Comparison of ENCODE assay signal across 8 mouse cellular contexts in the genomic region with DNA sequence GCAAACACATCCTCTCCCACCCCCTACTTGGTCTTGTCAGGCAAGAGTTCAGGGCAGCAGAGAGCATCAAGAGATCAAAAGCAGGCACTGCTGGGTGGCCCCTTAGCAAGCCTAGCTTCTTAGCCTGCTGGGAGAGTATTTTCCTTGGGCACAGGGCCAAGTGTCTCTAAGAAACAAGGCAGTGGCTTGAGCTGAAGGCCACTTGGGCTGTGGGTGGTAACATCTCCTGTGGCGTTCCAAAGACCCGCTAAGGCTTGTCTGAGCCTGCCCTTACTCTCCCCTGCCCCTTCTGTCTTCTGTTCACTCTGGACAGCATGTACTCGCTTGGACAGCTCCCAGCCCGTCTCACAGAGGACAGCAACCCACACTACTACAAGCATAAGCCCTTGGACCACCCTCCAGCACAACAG. TPM values are rescaled to one million over a fixed set of nuclear protein-coding genes. Genes with fewer than 3 reads are reported as not detected.
A peak's percentile ranks its signal among the peaks of the same experiment; 100 is the strongest.
DNase-seq lines count a peak whose midpoint lies in the region; ATAC-seq and TF ChIP-seq lines count a peak whose summit lies in the region.

No protein-coding gene starts in this region.

- H3K4me3 ChIP-seq in forebrain, postnatal 0 days (ENCODE audit: low read depth, low read length): no peak overlapping the region

- WGBS in forebrain, postnatal 0 days: 16% methylated on average over 4 of the region's 4 CpGs

- H3K4me1 ChIP-seq in forebrain, postnatal 0 days (ENCODE audit: insufficient read depth): no peaks in the 10 kb centered on the region

- no peaks in the 10 kb centered on the region for H3K27me3 ChIP-seq in forebrain, postnatal 0 days (ENCODE audit: insufficient read depth, low read length)

- TF ChIP-seq CTCF in brain, embryonic 14.5 days (IDR thresholded peaks at IDR 0.05; ENCODE audit: borderline replicate concordance, extremely low read depth, insufficient read depth, insufficient read length): no peak
- TF ChIP-seq CTCF in forebrain, postnatal 0 days (IDR thresholded peaks at IDR 0.05; ENCODE audit: low read depth): no peak

- TF ChIP-seq POLR2A in brain, embryonic 14.5 days (IDR thresholded peaks at IDR 0.05; ENCODE audit: borderline replicate concordance, extremely low read depth, insufficient read depth, insufficient read length, poor library complexity, severe bottlenecking): no peak

- DNase-seq in layer of hippocampus, adult 9-11 months: peak; percentile 34
- no peak for DNase-seq in layer of hippocampus, postnatal 25 days (ENCODE audit: extremely low spot score in 1 of 2, low spot score in 1 of 2)
- DNase-seq in brain, embryonic 14.5 days (ENCODE audit: low read depth): peak; percentile 74
- no peak for DNase-seq in forebrain, postnatal 0 days
- DNase-seq in lung, postnatal 25 days (ENCODE audit: low spot score): peak; percentile 53
- DNase-seq in thymus, postnatal 0 days (ENCODE audit: low spot score): no peak
- no peak for DNase-seq in spleen, adult 12 weeks (ENCODE audit: low spot score)

- H3K9me3 ChIP-seq in forebrain, postnatal 0 days (ENCODE audit: low read length): no peaks in the 10 kb centered on the region

- H3K9ac ChIP-seq in forebrain, postnatal 0 days: no peak overlapping the region

- no peak overlapping the region for H3K4me2 ChIP-seq in forebrain, postnatal 0 days (ENCODE audit: low read depth)

- no peak overlapping the region for H3K27ac ChIP-seq in forebrain, postnatal 0 days (ENCODE audit: low read depth, low read length)

- ATAC-seq in forebrain, postnatal 0 days: peak; percentile 42
- ATAC-seq in megakaryocyte, adult 5-6 weeks (ENCODE audit: poor library complexity, severe bottlenecking): no peak

- H3K36me3 ChIP-seq in forebrain, postnatal 0 days (ENCODE audit: insufficient read depth): peaks cover 5% of the 10 kb centered on the region

RNA-seq across cellular contexts. Expression of a gene that starts 28.1 kb away (rescaled TPM):
- 1 to 10 TPM; 1.9 to 2.0 TPM for total RNA-seq in layer of hippocampus, postnatal 25 days (2021)
- 2.8 TPM in 2 replicates for polyA plus RNA-seq in brain, embryonic 14.5 days (2012; rRNA removed)
- 0.24 and 0.77 TPM in 2 replicates for total RNA-seq in forebrain, postnatal 0 days (2014; rRNA removed)
- 4.8 and 6.0 TPM in 2 replicates for polyA plus RNA-seq in forebrain, postnatal 0 days (2015; fragmentation: Nextera tagmentation; extraction: Ambion mirVana)
- total RNA-seq in megakaryocyte, adult 5-6 weeks (2015): 8.8 and 12.3 TPM in 2 replicates
- total RNA-seq in megakaryocyte, adult 5-6 weeks (2017): 1.7 and 2.9 TPM in 2 replicates
- polyA plus RNA-seq in thymus, postnatal 0 days (2015; fragmentation: Nextera tagmentation; extraction: Ambion mirVana): 13.9 and 19.3 TPM in 2 replicates

Comparison
In these comparisons a context has a peak if more than half of its experiments do, and no peak if none do; other contexts are left out.
1. DNase-seq: peak in layer of hippocampus, adult 9-11 months (single experiment), brain, embryonic 14.5 days (single experiment) and lung, postnatal 25 days (single experiment); none in layer of hippocampus, postnatal 25 days (0 of 2), forebrain, postnatal 0 days (single experiment), thymus, postnatal 0 days (single experiment) and spleen, adult 12 weeks (single experiment).